Mouse (Mus musculus) embryonic facial prominence, embryonic 13.5 days (tissue): ENCODE data around the gene 4930519G04Rik. TPM values are rescaled to one million over a fixed set of nuclear protein-coding genes. Genes with fewer than 3 reads are reported as not detected.
"Not testable (repeated sequence)": the region's sequence is repeated elsewhere in the genome, so short reads cannot be mapped to it uniquely, and the experiment has no call there.

Source experiments
- ATAC-seq: fragments of 200-750 bp; cut with Nextera tagmentation; 2 replicates; pipeline ENCODE4 v1.8.0; 2017; ENCODE audit warnings: low read depth; ENCODE audit not compliant: insufficient number of reproducible peaks, insufficient read depth, low FRiP score, low TSS enrichment
- H3K27ac ChIP-seq: fragments of 300-500 bp; sonication (generic); 2 replicates; pipeline ENCODE4 v1.5.1; 2015; ENCODE audit warnings: moderate library complexity, mild to moderate bottlenecking, inconsistent platforms
- H3K27me3 ChIP-seq: fragments of 300-500 bp; sonication (generic); 2 replicates; pipeline ENCODE4 v1.6.1; 2015; ENCODE audit warnings: mild to moderate bottlenecking, inconsistent platforms
- H3K36me3 ChIP-seq: fragments of 300-500 bp; sonication (generic); 2 replicates; pipeline ENCODE4 v1.6.1; 2015; ENCODE audit warnings: mild to moderate bottlenecking, inconsistent platforms
- H3K4me1 ChIP-seq: fragments of 300-500 bp; sonication (generic); 2 replicates; pipeline ENCODE4 v1.6.1; 2015; ENCODE audit warnings: inconsistent platforms
- H3K4me2 ChIP-seq: fragments of 300-500 bp; sonication (generic); 2 replicates; pipeline ENCODE4 v1.6.1; 2015; ENCODE audit warnings: moderate library complexity, mild to moderate bottlenecking, inconsistent platforms
- H3K4me3 ChIP-seq: fragments of 300-500 bp; sonication (generic); 2 replicates; pipeline ENCODE4 v1.5.1; 2015; ENCODE audit warnings: mild to moderate bottlenecking, inconsistent platforms
- H3K9ac ChIP-seq: fragments of 300-500 bp; sonication (generic); 2 replicates; pipeline ENCODE4 v1.6.1; 2015; ENCODE audit warnings: mild to moderate bottlenecking, inconsistent platforms
- H3K9me3 ChIP-seq: fragments of 300-500 bp; sonication (generic); 2 replicates; pipeline ENCODE4 v1.6.1; 2016; ENCODE audit warnings: inconsistent platforms
- WGBS: fragments of 180-500 bp; shearing (Covaris S2); methylation state at CpG from one replicate; pipeline ENCODE4 v1.1.7; 2015; ENCODE audit warnings: mixed read lengths; 5-methylcytosine and 5-hydroxymethylcytosine counted together
- polyA plus RNA-seq: library from polyadenylated mRNA; unstranded; fragments of >200 nt; fragmentation: Nextera tagmentation; extraction: Ambion mirVana; gene quantifications from 2 replicates; pipeline ENCODE4 v1.2.1, GENCODE M21; 2015

The 4930519G04Rik gene
- polyA plus RNA-seq, 1 experiment from 2014 or later = 0.45 TPM

GRCm38 (mm10) chr5:114882319-114882718 is 28.9 kb downstream of the 4930519G04Rik start:
- whole genome bisulfite sequencing = 89% methylated on average over 6 of the region's 7 CpGs
- not testable (repeated sequence) for H3K27ac ChIP-seq, H3K9ac ChIP-seq, ATAC-seq, H3K4me2 ChIP-seq, H3K36me3 ChIP-seq, H3K9me3 ChIP-seq, H3K27me3 ChIP-seq, H3K4me1 ChIP-seq, H3K4me3 ChIP-seq

DNA sequence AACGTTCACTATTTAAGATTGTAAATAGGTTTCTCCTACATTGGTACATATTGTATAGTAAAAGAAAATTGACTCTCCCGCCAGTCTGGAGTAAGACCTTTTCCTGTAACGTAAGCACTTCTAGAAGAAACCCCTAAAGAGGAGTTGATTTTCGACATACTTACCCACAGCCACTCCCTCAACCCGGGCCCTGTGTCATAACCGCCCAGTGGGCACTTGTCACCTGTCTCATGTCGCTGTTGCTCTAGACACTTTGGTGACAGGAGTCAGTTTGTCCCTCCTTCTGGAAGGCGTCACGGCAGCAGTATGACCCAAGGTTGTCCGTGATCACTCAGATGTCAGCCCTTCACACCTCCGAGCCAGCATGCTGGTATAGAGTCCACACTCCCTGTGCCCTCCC is 29.6 kb downstream of the 4930519G04Rik start:
- H3K4me3 ChIP-seq = no peak overlapping the region
- no peak overlapping the region for H3K9ac ChIP-seq
- H3K27me3 ChIP-seq = no peaks in the 10 kb centered on the region
- ATAC-seq = no peak
- H3K9me3 ChIP-seq = no peaks in the 10 kb centered on the region
- peaks cover 2% of the 10 kb centered on the region; the same call in 1 of the 2 replicates for H3K4me1 ChIP-seq
- 86% methylated on average over 11 of the region's 11 CpGs for WGBS
- no peak overlapping the region for H3K4me2 ChIP-seq
- H3K27ac ChIP-seq = no peak overlapping the region
- H3K36me3 ChIP-seq = no peaks in the 10 kb centered on the region

DNA sequence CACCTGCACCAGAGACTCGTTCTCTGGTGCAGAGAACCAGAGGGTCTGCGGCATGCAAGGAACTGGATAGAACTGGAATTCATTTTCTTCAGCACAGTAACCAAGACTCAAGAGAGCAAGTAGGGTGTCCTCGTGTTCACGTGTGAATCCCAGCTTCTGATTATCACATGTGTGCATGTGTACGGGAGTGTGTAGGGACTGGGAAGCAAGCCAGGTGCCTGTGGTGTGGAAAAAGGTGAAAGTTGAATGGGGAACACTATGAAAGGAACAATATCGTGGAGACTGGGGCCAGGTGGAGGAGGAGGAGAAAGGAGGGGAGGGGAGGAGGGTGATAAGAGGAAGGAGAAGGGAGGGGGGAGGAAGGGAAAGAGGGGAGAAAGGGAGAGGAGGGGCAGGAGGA is 33.3 kb downstream of the 4930519G04Rik start:
- 81% methylated on average over 6 of the region's 6 CpGs for WGBS
- ATAC-seq = no peak
- H3K9me3 ChIP-seq = no peaks in the 10 kb centered on the region

GRCm38 (mm10) chr5:114888995-114889394 is 35.5 kb downstream of the 4930519G04Rik start:
- Histone ChIP-seq H3K9me3 (no peaks in the 10 kb centered on the region), H3K9ac (no peak overlapping the region), H3K36me3 (no peaks in the 10 kb centered on the region), H3K4me2 (no peak overlapping the region), H3K27me3 (no peaks in the 10 kb centered on the region), H3K4me1 (peaks cover 8% of the 10 kb centered on the region; the same call in 1 of the 2 replicates), H3K27ac (peak overlapping the region; percentile 33; the same call in 1 of the 2 replicates), H3K4me3 (no peak overlapping the region)
- 0 out of 2 replicates have a peak, but pooled peaks have one; percentile 59 for ATAC-seq
- WGBS = 40% methylated on average over 2 of the region's 2 CpGs

More for the DNA sequence above, 33.3 kb downstream of the 4930519G04Rik start:
- Histone ChIP-seq H3K9ac (no peak overlapping the region), H3K4me2 (no peak overlapping the region), H3K27me3 (no peaks in the 10 kb centered on the region), H3K4me1 (peaks cover 8% of the 10 kb centered on the region; the same call in 1 of the 2 replicates), H3K36me3 (no peaks in the 10 kb centered on the region), H3K27ac (no peak overlapping the region), H3K4me3 (no peak overlapping the region)

DNA sequence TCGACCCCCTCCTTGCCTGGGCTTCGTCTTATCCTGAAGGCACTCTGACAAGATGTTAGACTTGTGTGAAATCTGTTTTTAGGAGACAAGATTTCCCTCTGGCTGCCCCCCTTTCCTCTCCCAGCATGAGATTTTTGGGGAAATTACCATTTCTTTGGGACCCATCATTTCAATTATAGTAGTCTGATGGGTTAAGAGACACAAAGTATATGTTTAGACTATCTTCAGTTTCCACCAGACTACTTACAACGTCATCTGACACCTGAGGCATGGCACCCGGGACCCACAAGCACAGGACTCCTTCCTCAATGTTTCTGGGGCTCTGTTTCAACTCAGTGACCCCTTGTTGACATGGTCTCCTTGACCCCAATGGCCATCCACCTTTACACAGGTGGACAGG is 42.1 kb downstream of the 4930519G04Rik start:
- H3K36me3 ChIP-seq = no peaks in the 10 kb centered on the region
- 83% methylated on average over 4 of the region's 4 CpGs for WGBS
- no peaks in the 10 kb centered on the region for H3K9me3 ChIP-seq
- H3K27ac ChIP-seq = no peak overlapping the region
- no peak overlapping the region for H3K4me3 ChIP-seq
- peaks cover 9% of the 10 kb centered on the region for H3K4me1 ChIP-seq
- no peak for ATAC-seq
- H3K27me3 ChIP-seq = no peaks in the 10 kb centered on the region
- H3K4me2 ChIP-seq = no peak overlapping the region
- no peak overlapping the region for H3K9ac ChIP-seq

DNA sequence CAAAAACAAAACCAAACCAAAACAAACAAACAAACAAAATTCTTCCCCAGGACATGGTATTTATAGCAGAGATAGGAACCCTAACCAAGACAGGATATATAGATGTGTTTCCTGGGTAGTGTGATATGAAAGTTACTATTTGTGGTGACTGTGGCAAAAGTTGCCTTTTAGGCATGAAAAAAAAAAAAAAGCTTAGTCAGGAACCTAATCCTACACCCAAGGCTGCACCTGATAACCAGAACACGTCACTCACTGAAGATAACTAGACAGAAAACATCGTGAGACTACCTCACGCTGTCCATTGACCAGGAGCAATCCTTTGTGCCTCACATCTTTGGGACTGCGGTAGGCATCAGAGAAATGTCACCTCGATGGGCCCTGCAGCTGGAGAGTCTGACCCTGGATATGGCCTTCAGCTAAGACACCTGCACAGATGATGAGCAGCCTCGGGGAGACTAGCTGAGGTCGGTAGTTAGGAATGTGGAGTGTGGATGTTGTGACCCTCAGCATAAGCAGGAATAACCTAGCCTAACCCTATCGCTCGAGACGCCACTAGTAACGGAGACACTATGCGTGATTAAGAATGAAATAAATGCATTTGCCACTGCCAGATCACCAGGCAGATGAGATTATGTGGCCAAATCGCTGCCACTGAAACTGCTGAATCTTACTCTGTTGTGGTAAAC is 43.4 kb downstream of the 4930519G04Rik start, which contains the start of gene Oasl2:
Gene Oasl2 (plus strand): TSS at position 249 of the 686 bp plus-strand sequence.
- H3K36me3 ChIP-seq = no peaks in the 10 kb centered on the region
- ATAC-seq = no peak
- no peaks in the 10 kb centered on the region for H3K9me3 ChIP-seq
- H3K4me1 ChIP-seq = peaks cover 9% of the 10 kb centered on the region
- peak within 1 kb of the TSS; percentile 18 for H3K4me3 ChIP-seq
- 57% methylated on average over 13 of the region's 13 CpGs for WGBS
- H3K4me2 ChIP-seq = peak within 1 kb of the TSS; percentile 47
- no peaks in the 10 kb centered on the region for H3K27me3 ChIP-seq
- H3K9ac ChIP-seq = peak within 1 kb of the TSS; percentile 61
- H3K27ac ChIP-seq = no peak within 1 kb of the TSS

DNA sequence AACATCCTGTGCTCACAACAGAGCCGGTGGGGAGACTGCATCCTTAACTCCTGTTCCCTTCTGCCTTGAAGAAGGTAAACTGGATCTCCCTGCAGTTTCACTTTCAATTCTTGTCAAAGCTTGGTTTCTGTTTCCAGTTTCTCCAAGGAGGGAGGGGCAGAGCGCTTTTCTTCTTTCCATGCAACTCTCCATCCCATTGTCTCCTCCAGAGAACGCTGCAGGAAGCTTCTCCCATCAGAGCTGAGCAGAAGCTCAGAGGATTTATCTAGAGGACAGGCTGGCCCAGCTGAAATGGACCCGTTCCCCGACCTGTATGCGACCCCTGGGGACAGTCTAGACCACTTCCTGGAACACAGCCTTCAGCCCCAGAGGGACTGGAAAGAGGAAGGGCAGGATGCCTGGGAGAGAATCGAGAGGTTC is 43.9 kb downstream of the 4930519G04Rik start:
- Histone ChIP-seq H3K9ac (peak overlapping the region; percentile 61), H3K9me3 (no peaks in the 10 kb centered on the region), H3K27ac (no peak overlapping the region), H3K4me2 (peak overlapping the region; percentile 47), H3K27me3 (no peaks in the 10 kb centered on the region), H3K36me3 (no peaks in the 10 kb centered on the region), H3K4me3 (peak overlapping the region; percentile 18), H3K4me1 (peaks cover 9% of the 10 kb centered on the region)
- no peak for ATAC-seq
- 9% methylated on average over 7 of the region's 7 CpGs for WGBS

GRCm38 (mm10) chr5:114898857-114899256 is 45.4 kb downstream of the 4930519G04Rik start:
- 71% methylated on average over 7 of the region's 7 CpGs for WGBS
- peaks cover 9% of the 10 kb centered on the region for H3K4me1 ChIP-seq
- no peak overlapping the region for H3K9ac ChIP-seq
- no peak overlapping the region for H3K4me3 ChIP-seq
- no peak overlapping the region for H3K4me2 ChIP-seq
- no peak for ATAC-seq
- no peaks in the 10 kb centered on the region for H3K9me3 ChIP-seq
- no peak overlapping the region for H3K27ac ChIP-seq
- no peaks in the 10 kb centered on the region for H3K36me3 ChIP-seq
- no peaks in the 10 kb centered on the region for H3K27me3 ChIP-seq

GRCm38 (mm10) chr5:114902413-114902812 is 48.9 kb downstream of the 4930519G04Rik start:
- Histone ChIP-seq H3K4me2 (no peak overlapping the region), H3K4me3 (no peak overlapping the region), H3K9ac (no peak overlapping the region), H3K36me3 (no peaks in the 10 kb centered on the region), H3K27ac (no peak overlapping the region), H3K27me3 (no peaks in the 10 kb centered on the region), H3K4me1 (peaks cover 5% of the 10 kb centered on the region), H3K9me3 (no peaks in the 10 kb centered on the region)
- 29% methylated on average over 1 of the region's 1 CpGs for WGBS
- ATAC-seq = no peak

DNA sequence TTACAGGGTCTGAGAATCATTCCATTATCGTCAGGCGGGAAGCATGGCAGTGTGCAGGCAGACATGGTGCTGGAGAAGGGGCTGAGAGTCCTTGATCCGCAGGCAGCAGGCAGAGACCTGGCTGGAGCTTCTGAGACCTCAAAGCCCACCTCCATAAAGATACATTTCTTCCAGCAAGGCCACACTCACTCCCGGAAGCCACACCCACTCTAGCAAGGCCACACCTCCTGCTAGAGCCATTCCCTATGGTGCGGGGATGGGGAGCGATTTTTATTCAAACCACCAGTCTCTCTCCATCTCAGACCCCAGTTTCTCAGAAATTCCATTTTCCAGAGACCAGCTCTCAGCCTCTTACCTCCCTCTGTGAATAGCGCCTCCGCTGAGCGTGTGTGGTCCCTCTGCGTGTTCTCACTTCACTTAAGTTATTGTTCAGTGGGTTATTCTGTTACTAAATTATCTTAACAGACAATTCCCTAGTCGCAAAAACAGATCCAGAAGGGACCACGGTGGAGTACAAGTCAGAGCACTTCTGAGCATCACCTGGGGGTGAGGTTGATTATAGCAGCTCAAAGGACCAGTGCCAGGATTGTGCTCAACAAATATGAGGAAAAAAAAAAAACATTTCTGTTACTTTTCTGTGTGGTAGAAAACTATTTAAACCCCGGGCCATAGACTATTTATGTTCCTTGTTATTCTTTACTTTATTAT is 55.3 kb downstream of the 4930519G04Rik start:
- no peak for ATAC-seq
- no peaks in the 10 kb centered on the region for H3K9me3 ChIP-seq
- H3K27ac ChIP-seq = no peak overlapping the region
- H3K4me2 ChIP-seq = 0 out of 2 replicates have a peak overlapping the region, but pooled peaks have one; percentile 14
- H3K36me3 ChIP-seq = no peaks in the 10 kb centered on the region
- H3K27me3 ChIP-seq = no peaks in the 10 kb centered on the region
- no peaks in the 10 kb centered on the region for H3K4me1 ChIP-seq
- no peak overlapping the region for H3K9ac ChIP-seq
- H3K4me3 ChIP-seq = no peak overlapping the region
- 46% methylated on average over 13 of the region's 13 CpGs for WGBS

DNA sequence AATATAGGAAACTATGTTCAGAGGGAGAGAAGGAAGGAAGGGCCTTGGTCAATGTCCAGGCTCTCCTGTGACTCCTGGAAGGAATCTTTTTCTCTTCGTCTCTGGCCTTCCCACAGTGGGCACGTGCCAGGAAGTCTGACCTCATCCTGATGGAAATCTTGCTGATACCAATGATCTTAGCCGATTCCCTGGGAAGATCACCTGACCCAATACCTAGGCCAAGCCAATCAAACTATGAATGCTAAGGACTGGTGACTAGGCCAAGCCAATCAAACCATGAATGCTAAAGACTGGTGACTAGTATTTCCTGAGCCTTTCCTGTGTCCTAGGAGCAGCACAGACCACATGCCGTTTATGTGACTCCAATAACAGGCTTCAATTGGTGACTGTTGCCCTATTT is 60.2 kb downstream of the 4930519G04Rik start:
- no peaks in the 10 kb centered on the region for H3K9me3 ChIP-seq
- 65% methylated on average over 4 of the region's 4 CpGs for WGBS
- H3K27ac ChIP-seq = no peak overlapping the region

GRCm38 (mm10) chr5:114914855-114915254 is 61.4 kb downstream of the 4930519G04Rik start:
- no peak overlapping the region for H3K27ac ChIP-seq
- WGBS = 68% methylated on average over 8 of the region's 8 CpGs
- H3K36me3 ChIP-seq = no peaks in the 10 kb centered on the region
- H3K9ac ChIP-seq = no peak overlapping the region
- H3K4me1 ChIP-seq = 0 out of 2 replicates have a peak, but pooled peaks cover 7% of the 10 kb centered on the region
- ATAC-seq = no peak; the same call in 1 of the 2 replicates
- H3K4me3 ChIP-seq = no peak overlapping the region
- no peaks in the 10 kb centered on the region for H3K9me3 ChIP-seq
- H3K4me2 ChIP-seq = no peak overlapping the region
- H3K27me3 ChIP-seq = no peaks in the 10 kb centered on the region

More for the DNA sequence above, 60.2 kb downstream of the 4930519G04Rik start:
- H3K4me1 ChIP-seq = 0 out of 2 replicates have a peak, but pooled peaks cover 7% of the 10 kb centered on the region
- no peak overlapping the region for H3K4me3 ChIP-seq
- no peak overlapping the region for H3K4me2 ChIP-seq
- no peaks in the 10 kb centered on the region for H3K36me3 ChIP-seq
- H3K9ac ChIP-seq = no peak overlapping the region
- no peaks in the 10 kb centered on the region for H3K27me3 ChIP-seq
- ATAC-seq = no peak
